Mouse (Mus musculus) heart, embryonic 16.5 days (tissue): ENCODE data around the gene Me1. TPM values are rescaled to one million over a fixed set of nuclear protein-coding genes. Genes with fewer than 3 reads are reported as not detected.

Experiments
- ATAC-seq: fragments of 200-750 bp; cut with Nextera tagmentation; replicated peaks from 2 replicates; pipeline ENCODE4 v1.8.0; 2017; ENCODE audit warnings: moderate number of reproducible peaks; ENCODE audit not compliant: insufficient read depth, low FRiP score; ENCODE audit errors: extremely low read depth
- H3K27ac ChIP-seq: fragments of 300-500 bp; sonication (generic); 2 replicates; pipeline ENCODE4 v1.5.1; 2014; ENCODE audit warnings: mild to moderate bottlenecking, low read length, control low read depth, moderate library complexity
- H3K27me3 ChIP-seq: fragments of 300-500 bp; sonication (generic); 2 replicates; pipeline ENCODE4 v1.6.1; 2014; ENCODE audit warnings: low read length, mixed read lengths; ENCODE audit not compliant: control insufficient read depth, insufficient read depth
- H3K36me3 ChIP-seq: fragments of 300-500 bp; sonication (generic); 2 replicates; pipeline ENCODE4 v1.6.1; 2014; ENCODE audit not compliant: control insufficient read depth, insufficient read depth
- H3K4me1 ChIP-seq: fragments of 300-500 bp; sonication (generic); 2 replicates; pipeline ENCODE4 v1.6.1; 2014; ENCODE audit warnings: low read length, mixed read lengths; ENCODE audit not compliant: control insufficient read depth, insufficient read depth
- H3K4me2 ChIP-seq: fragments of 300-500 bp; sonication (generic); 2 replicates; pipeline ENCODE4 v1.6.1; 2014; ENCODE audit warnings: low read depth, mild to moderate bottlenecking, control low read depth, low read length
- H3K4me3 ChIP-seq: fragments of 300-500 bp; sonication (generic); 2 replicates; pipeline ENCODE4 v1.5.1; 2014; ENCODE audit warnings: mild to moderate bottlenecking, control low read depth, low read length
- H3K9ac ChIP-seq: fragments of 300-500 bp; sonication (generic); 2 replicates; pipeline ENCODE4 v1.6.1; 2014; ENCODE audit warnings: low read length, control low read depth
- H3K9me3 ChIP-seq: fragments of 300-500 bp; sonication (generic); replicated peaks from 2 replicates; pipeline ENCODE4 v1.6.1; 2016; ENCODE audit warnings: low read length; ENCODE audit not compliant: control insufficient read depth
- WGBS: fragments of 180-500 bp; shearing (Covaris S2); extraction: QIAGEN DNeasy Blood & Tissue Kit; methylation state at CpG from one replicate; pipeline ENCODE4 v1.1.7; 2014; 5-methylcytosine and 5-hydroxymethylcytosine counted together
- polyA plus RNA-seq: library from polyadenylated mRNA; unstranded; fragments of >200 nt; fragmentation: Nextera tagmentation; extraction: Ambion mirVana; gene quantifications from 2 replicates; pipeline ENCODE4 v1.2.1, GENCODE M21; 2015

Gene Me1
- polyA plus RNA-seq, 1 experiment from 2014 or later, result 19.6 TPM

DNA sequence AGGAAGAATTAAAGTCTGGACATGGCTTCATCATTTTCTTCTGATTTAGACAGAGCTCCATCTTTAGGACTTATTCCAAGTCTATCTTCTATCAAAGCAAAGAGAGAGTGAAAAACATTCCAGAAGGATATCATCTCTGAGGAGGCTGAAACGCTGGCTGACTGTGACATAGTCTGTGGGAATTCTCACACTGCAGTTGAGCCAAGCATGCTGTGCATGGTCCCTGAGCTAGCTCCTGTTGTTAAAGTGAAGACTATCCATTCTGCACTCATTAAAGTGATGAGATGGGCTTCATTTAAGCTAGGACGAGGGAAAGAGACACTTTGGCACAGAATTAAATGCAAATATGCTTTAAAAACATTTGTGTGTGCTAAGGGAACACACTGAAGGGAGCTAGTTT is 20.8 kb upstream of the Me1 start:
- H3K4me3 ChIP-seq, result no peak overlapping the region
- no peaks in the 10 kb centered on the region for H3K27me3 ChIP-seq
- no peak overlapping the region for H3K9ac ChIP-seq
- no peak for ATAC-seq
- H3K4me1 ChIP-seq, result no peaks in the 10 kb centered on the region
- H3K27ac ChIP-seq, result no peak overlapping the region
- H3K4me2 ChIP-seq, result no peak overlapping the region
- 45% methylated on average over 2 of the region's 2 CpGs for WGBS
- H3K36me3 ChIP-seq, result no peaks in the 10 kb centered on the region
- H3K9me3 ChIP-seq, result no peaks in the 10 kb centered on the region

DNA sequence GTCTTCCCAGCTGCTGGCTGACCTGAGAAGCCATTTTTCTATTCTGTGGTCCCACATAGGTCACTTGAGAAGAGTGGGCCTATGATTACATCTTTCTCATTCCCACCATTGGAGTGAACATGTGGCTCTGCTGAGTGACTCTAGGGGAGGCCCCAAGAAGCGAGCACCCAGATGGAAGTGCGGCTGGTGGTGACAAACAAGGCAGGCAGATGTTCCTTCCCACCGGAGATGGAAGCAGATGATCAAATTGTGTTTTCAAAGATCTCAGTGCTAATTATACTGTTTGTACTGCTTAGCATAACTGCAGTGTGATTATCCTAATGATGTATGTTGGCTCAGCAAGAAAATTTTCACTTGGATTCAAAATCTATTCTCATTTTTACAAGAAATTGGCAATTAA is 18.3 kb upstream of the Me1 start:
- ATAC-seq, result no peak
- H3K4me1 ChIP-seq, result peaks cover 4% of the 10 kb centered on the region; the same call in 1 of the 2 replicates
- no peak overlapping the region for H3K4me3 ChIP-seq
- no peaks in the 10 kb centered on the region for H3K9me3 ChIP-seq
- H3K9ac ChIP-seq, result no peak overlapping the region
- 94% methylated on average over 3 of the region's 3 CpGs for WGBS
- no peaks in the 10 kb centered on the region for H3K27me3 ChIP-seq
- H3K36me3 ChIP-seq, result no peaks in the 10 kb centered on the region
- H3K27ac ChIP-seq, result no peak overlapping the region
- no peak overlapping the region for H3K4me2 ChIP-seq

DNA sequence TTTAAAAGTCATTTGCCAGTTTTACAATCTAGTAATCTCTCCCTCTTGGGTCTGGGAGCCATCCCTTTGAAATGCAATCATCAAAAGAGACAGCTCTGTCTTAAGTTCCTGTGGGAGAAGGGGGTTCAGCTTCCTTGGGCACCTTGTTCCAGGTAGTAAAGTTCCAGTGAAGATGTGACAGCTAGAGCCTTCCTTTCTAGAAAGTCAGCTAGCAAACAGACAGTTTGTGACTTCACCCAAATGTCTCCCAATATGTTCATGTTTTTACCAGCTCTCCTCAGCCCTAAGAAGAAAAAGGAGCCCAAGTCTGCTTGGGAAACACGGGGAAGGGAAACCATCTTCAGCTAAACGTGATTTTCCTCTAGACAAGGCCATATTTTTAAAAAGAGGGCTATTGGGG is 16.9 kb upstream of the Me1 start:
- Histone ChIP-seq H3K27me3 (no peaks in the 10 kb centered on the region), H3K9ac (no peak overlapping the region), H3K4me1 (peaks cover 4% of the 10 kb centered on the region; the same call in 1 of the 2 replicates), H3K4me2 (no peak overlapping the region), H3K9me3 (no peaks in the 10 kb centered on the region), H3K27ac (no peak overlapping the region), H3K36me3 (no peaks in the 10 kb centered on the region), H3K4me3 (no peak overlapping the region)
- WGBS, result 77% methylated on average over 2 of the region's 2 CpGs
- ATAC-seq, result no peak

DNA sequence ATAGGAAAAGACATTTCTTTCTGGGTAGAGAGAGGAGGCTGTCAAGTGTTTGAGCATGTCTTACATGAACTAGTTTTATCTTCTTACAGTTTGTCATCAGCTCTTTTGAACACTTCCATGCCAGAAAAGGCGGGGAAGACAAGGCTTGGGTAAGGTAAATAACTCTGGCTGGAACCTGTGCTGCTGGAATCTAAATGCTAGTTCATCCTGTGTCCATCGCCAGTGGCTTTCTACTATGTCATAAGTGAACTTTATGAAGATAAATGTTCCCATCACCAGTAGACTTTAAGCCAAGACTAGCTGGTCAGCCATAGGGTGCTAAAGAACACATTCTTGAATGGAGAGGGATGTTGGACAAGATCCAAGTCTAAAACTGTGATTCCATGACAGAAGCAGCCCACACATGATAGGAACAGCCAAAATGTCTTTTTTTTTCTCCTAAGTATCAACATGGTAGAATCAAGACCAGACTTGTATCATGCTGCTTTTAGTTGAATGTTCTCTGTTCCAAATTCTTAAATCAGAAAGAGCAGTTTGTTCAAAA is 14.4 kb upstream of the Me1 start:
- Histone ChIP-seq H3K4me1 (peaks cover 4% of the 10 kb centered on the region; the same call in 1 of the 2 replicates), H3K9ac (no peak overlapping the region), H3K36me3 (no peaks in the 10 kb centered on the region), H3K27ac (no peak overlapping the region), H3K4me2 (no peak overlapping the region), H3K27me3 (no peaks in the 10 kb centered on the region), H3K9me3 (no peaks in the 10 kb centered on the region), H3K4me3 (no peak overlapping the region)
- WGBS, result 61% methylated on average over 2 of the region's 2 CpGs
- ATAC-seq, result no peak

DNA sequence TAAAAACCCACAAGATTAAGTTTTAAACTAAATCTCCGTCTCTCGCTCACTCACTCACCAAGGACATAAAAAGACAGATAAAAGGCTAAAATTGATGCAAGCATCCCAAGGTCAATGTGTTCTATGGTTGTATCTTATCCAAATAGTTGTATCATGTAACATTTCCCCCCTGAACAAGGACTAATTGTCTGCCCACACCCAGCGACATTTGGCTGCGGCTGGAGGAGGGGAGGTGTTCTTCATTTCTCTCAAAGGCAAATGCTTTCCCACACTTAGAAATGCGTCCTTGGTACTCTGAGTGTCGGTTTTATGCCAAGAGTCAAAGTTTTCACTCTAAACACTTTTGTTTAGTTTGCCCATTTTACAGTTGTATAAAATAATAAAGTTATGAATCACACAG is 13.2 kb upstream of the Me1 start:
- peaks cover 4% of the 10 kb centered on the region; the same call in 1 of the 2 replicates for H3K4me1 ChIP-seq
- no peak overlapping the region for H3K4me3 ChIP-seq
- 61% methylated on average over 6 of the region's 6 CpGs for WGBS
- H3K9me3 ChIP-seq, result no peaks in the 10 kb centered on the region
- H3K4me2 ChIP-seq, result no peak overlapping the region
- H3K36me3 ChIP-seq, result no peaks in the 10 kb centered on the region
- H3K27me3 ChIP-seq, result no peaks in the 10 kb centered on the region
- ATAC-seq, result no peak
- H3K27ac ChIP-seq, result no peak overlapping the region
- H3K9ac ChIP-seq, result no peak overlapping the region

DNA sequence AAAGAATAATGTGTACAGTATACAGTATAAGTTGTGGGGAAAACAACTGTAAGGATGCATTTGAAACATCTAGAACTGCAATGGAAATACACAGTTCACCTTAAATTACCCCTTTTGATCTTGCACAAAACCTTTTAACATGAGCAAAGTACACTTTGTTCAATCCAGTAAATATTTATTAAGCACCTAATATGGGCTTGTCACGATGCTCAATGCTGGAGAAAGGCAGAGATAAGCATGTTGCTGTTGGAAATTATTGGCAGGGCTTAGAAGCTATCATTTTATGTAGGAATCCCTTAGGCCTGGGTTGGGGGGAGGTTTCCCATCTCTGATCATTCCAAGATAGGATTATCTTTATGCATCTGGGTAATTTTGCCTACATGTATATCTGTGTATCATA is 11.7 kb upstream of the Me1 start:
- no peak for ATAC-seq
- Histone ChIP-seq H3K36me3 (no peaks in the 10 kb centered on the region), H3K9me3 (no peaks in the 10 kb centered on the region), H3K27me3 (no peaks in the 10 kb centered on the region), H3K9ac (no peak overlapping the region), H3K4me3 (no peak overlapping the region), H3K4me1 (peaks cover 4% of the 10 kb centered on the region; the same call in 1 of the 2 replicates), H3K4me2 (no peak overlapping the region), H3K27ac (no peak overlapping the region)
- 74% methylated on average over 1 of the region's 1 CpGs for WGBS

DNA sequence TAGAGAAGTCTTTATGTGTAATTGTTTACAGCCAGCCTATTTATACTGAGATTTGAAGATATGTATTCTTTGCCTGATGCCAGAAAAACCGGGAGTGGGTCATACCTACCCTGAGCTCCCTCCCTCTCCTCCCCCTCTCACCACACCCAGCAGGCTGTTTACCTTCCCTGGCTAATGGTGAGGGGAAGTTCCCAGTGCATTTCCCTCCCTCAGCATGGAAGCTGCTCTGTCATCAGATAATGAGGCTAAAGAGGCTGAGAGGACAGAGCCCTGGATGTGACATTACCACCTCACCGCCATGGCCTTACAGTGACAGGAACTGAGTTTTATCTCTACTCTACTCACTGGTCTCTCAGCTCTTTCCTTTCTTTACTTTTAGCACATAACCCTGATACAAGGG is 6.1 kb upstream of the Me1 start:
- H3K36me3 ChIP-seq, result no peaks in the 10 kb centered on the region
- no peaks in the 10 kb centered on the region for H3K27me3 ChIP-seq
- H3K27ac ChIP-seq, result 0 out of 2 replicates have a peak overlapping the region, but pooled peaks have one; percentile 6
- H3K4me2 ChIP-seq, result no peak overlapping the region
- H3K9me3 ChIP-seq, result no peaks in the 10 kb centered on the region
- WGBS, result 10% methylated on average over 2 of the region's 2 CpGs
- ATAC-seq, result 0 out of 2 replicates have a peak, but pooled peaks have one; percentile 45
- H3K4me1 ChIP-seq, result peaks cover 8% of the 10 kb centered on the region
- no peak overlapping the region for H3K9ac ChIP-seq
- H3K4me3 ChIP-seq, result no peak overlapping the region

DNA sequence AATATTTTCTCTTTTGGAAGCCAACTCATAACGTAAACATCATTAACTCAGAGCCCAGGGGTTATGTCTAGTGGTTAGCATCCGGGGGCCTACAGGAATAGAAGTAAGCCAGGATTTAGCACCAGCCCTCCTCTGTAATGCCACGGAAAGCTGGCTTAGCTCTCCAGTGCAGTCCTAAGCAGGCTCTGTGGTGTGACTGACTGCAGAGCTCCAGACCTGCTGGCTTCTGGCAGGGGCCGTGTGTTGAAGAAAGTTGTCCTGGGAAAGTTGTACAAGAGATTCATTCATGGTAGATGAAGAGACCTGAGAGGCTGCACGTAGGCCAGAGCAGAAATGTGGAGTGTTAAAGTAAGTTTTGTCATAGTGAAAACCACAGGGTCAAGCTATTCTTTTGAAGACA is 5.5 kb upstream of the Me1 start:
- Histone ChIP-seq H3K9ac (no peak overlapping the region), H3K9me3 (no peaks in the 10 kb centered on the region), H3K4me2 (no peak overlapping the region), H3K4me3 (no peak overlapping the region), H3K27me3 (no peaks in the 10 kb centered on the region), H3K27ac (peak overlapping the region; percentile 69), H3K36me3 (no peaks in the 10 kb centered on the region), H3K4me1 (peaks cover 8% of the 10 kb centered on the region)
- WGBS, result 23% methylated on average over 5 of the region's 5 CpGs
- ATAC-seq, result peak; percentile 60; the same call in 1 of the 2 replicates

DNA sequence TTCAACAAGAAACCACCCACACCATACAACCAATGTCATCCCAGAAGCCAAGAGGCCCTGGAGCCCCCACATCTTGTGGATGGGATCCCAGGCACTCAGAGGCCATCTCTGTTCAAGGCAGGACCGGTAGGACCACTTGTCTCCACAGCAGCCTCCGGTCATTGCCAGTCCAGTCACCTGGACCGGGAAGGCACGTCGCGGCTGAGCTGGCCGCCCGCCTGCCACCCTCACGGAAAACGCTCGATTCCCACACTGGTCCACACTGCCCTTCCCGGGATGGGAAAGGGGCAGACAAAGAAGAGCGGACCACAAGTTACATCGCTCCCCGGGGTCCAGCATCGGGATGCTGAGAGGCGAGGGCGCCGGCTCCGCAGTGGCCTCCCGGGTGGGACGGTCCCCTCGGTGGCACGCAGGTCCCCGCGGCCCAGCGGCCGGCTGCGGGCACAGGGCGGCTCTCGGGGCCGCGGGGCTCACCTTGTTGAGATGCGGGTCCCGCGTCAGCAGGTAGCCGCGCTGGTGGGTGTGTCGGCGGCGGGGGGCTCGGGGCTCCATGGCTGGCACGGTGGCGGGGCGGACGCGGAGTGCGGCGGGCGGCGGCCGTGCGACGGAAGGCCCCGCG is 445 bp downstream of the Me1 start:
- H3K4me2 ChIP-seq, result peak overlapping the region; percentile 72
- no peaks in the 10 kb centered on the region for H3K36me3 ChIP-seq
- no peaks in the 10 kb centered on the region for H3K9me3 ChIP-seq
- under 1% methylated on average over 53 of the region's 56 CpGs for WGBS
- H3K4me3 ChIP-seq, result peak overlapping the region; percentile 70
- 0 out of 2 replicates have a peak overlapping the region, but pooled peaks have one; percentile 4 for H3K27ac ChIP-seq
- ATAC-seq, result peak; percentile 31; the same call in 1 of the 2 replicates
- H3K4me1 ChIP-seq, result peaks cover 6% of the 10 kb centered on the region
- H3K9ac ChIP-seq, result peak overlapping the region; percentile 80
- H3K27me3 ChIP-seq, result no peaks in the 10 kb centered on the region
